Mouse (Mus musculus) left cerebral cortex, postnatal 4 days (tissue): ENCODE results near the gene Abcb9. TPM values are rescaled to one million over a fixed set of nuclear protein-coding genes. Genes with fewer than 3 reads are reported as not detected.
"Not testable (repeated sequence)": the region's sequence is repeated elsewhere in the genome, so short reads cannot be mapped to it uniquely, and the experiment has no call there.

ENCODE experiments used
- DNase-seq: peaks from one replicate; pipeline ENCODE4 v3.0.0-alpha.2; 2022
- intact Hi-C: fragments of 180-260 bp; cut with DNase I; formaldehyde crosslinking; loops from one replicate; pipeline ENCODE4 v1.15.1; 2025
- total RNA-seq, 2 experiments: library from RNA; stranded (reverse); gene quantifications; 2 replicates each; pipeline ENCODE4 v1.2.3; 2021

Abcb9 gene
- total RNA-seq, 2 experiments from 2014 or later = 26.5 to 28.8 TPM

- intact Hi-C loops = no loop called here
- peak; percentile 85 for DNase-seq
Observed at GRCm38 (mm10) chr5:124062037-124062824, 33.4 kb downstream of the Abcb9 start.

DNA sequence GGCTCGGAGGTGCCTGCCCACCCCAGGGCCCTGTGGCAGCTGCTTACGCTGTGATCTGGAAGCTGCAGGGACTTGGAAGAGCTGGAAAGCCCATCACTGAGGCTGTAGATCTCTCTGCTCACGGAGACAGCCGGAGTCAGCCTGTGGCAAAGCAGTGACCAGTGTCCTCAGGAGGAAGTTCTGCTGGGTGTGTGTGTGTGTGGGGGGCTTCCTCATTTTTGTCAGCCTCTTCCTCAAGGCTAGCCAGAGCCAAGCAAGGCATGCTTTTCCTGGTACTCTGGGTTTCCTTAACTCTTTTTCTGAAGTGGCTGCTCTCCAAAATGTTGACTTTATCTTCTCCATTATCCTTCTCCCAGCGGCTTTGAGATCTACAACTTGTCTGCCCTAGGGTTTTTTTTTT is 35.9 kb downstream of the Abcb9 start:
- intact Hi-C loops = no loop called here
- DNase-seq = no peak

DNA sequence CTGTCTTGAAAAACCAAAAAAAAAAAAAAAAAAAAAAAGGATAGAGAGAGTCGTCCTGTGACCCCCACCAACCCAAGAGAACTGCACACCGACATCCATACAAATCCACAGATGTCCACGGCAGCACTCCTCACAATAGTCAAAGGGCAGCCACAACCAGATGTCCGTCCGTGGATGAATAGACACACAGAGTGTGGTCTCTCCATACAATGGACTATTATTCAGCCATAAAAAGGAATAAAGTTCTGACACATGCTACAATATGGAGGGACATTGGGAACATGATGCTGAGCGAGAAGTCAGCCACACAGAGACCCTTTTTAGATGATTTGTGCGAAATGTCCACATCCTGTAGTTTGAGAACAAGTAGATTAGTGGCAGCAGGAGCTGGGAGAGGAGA is 36.8 kb downstream of the Abcb9 start:
- DNase-seq = no peak
- intact Hi-C loops = no loop called here

- no peak for DNase-seq
- intact Hi-C loops = no loop called here
Observed at GRCm38 (mm10) chr5:124056956-124057355, 38.6 kb downstream of the Abcb9 start.

GRCm38 (mm10) chr5:124056219-124056618 is 39.4 kb downstream of the Abcb9 start:
- intact Hi-C loops = no loop called here

DNA sequence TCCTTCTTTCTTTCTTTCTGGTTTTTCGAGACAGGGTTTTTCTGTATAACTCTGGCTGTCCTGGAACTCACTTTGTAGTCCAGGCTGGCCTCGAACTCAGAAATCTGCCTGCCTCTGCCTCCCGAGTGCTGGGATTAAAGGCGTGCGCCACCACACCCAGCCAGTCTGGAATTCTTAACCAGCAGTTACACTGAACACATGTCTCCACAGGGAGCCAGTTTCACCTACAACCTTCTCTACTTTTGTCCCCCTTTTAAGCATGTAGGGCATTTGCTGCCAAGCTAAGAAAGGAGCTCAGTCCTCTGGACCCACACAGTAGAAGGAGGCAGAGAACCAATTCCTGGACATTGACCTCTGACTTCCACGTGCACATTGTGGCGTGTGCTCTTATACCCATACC is 43.0 kb downstream of the Abcb9 start:
- intact Hi-C loops, DNase-seq: not testable (repeated sequence)

More at GRCm38 (mm10) chr5:124056219-124056618, 39.4 kb downstream of the Abcb9 start:
- no peak for DNase-seq

DNA sequence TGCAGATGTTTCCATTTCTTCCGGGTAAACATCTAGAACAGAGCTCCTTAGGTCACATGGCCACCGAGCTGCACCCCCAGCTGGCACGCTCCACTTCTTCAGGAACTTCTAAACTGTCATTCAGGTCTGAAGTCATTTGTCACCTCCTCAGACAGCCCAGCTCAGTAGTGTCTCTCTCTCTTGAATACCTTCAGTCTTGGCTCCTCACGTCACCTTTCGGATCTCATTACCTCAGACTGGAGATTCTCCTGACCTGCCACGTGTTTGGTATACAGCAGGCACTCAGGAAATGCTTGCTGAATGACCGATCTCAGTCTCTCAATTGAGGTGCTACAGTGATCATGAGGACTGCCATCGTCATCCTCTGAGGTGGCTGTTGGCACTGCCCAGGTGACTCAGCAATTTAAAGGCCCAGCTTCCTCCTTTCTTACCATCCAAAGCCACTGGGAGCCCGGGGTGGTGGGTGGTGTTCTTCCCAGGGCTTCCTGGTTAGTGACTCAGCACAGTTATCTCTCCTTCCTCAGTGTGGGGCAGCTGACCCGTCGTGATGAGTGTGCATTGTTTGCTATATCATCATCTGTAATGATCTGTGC is 43.6 kb downstream of the Abcb9 start:
- DNase-seq = no peak
- intact Hi-C loops = no loop called here

DNA sequence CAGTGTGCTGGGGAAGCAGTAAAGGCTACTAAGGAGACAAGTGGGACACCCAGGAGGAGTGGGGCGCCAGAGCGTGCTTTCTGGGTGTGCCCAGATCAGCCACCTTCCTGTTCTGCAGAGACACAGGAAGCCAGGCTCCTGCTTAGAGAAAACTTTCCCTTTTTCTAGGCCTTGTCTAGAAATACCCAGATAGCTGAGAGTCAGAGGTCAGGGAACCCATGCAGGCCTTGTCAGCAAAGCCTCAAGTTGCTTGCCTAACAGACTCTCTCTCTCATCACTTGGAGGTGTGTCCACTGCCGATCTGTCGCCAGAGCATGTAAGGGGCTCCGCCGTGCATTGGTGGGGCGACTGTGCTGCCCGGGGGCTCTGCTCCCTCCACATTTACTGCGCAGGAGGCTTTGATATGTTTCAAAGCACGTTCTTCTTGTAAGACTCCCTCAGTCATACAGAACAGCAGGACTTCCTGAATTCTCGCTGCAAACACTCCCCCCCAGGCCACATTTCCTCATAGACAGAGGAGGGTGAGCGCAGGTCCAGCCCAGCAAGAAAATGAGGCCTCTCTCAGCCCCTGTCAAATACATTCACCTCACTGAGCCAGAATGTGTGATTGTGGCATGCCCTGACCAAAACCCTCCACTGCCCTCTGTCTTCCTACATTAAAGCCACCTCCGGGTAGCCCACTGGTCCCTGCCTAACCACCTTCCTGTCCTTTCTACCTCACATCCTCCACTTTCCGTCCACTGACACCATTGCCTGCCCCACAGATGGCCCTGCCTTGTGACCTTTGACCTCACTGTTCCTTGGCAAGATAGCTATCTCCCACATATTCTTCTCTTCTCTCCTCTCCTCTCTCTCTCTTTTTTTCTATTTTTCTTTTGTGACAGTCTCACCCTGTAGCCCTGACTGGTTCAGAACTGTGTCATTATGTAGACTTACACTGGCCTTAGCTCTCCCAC is 45.2 kb downstream of the Abcb9 start:
- no peak for DNase-seq
- intact Hi-C loops = no loop called here

- intact Hi-C loops = no loop called here
- DNase-seq = no peak
Observed at GRCm38 (mm10) chr5:124049249-124050045, 46.2 kb downstream of the Abcb9 start.

GRCm38 (mm10) chr5:124046741-124047401 is 48.7 kb downstream of the Abcb9 start:
- DNase-seq = no peak
- intact Hi-C loops = no loop called here

GRCm38 (mm10) chr5:124045453-124046010 is 50.1 kb downstream of the Abcb9 start:
- intact Hi-C loops = no loop called here
- peak; percentile 86 for DNase-seq

DNA sequence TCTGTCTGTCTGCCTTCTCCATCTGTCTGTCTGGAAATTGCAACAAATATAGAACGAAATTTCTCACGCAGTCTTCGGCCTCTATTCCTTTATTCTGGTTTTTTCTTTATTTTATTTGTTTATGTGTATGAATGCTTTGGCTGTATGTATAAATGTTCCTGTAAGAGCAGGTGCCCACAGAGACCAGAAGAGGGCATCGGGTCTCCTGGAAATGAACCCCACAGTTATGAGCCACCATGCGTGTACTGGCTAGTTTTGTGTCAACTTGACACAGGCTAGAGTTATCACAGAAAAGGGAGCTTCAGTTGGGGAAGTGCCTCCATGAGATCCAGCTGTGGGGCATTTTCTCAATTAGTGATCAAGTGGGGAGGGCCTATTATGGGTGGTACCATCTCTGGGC is 51.6 kb downstream of the Abcb9 start:
- intact Hi-C loops = no loop called here

GRCm38 (mm10) chr5:124043212-124043978 is 52.2 kb downstream of the Abcb9 start:
- peak; percentile 98 for DNase-seq
- intact Hi-C loops = no loop called here

More for the DNA sequence above, 51.6 kb downstream of the Abcb9 start:
- no peak for DNase-seq

DNA sequence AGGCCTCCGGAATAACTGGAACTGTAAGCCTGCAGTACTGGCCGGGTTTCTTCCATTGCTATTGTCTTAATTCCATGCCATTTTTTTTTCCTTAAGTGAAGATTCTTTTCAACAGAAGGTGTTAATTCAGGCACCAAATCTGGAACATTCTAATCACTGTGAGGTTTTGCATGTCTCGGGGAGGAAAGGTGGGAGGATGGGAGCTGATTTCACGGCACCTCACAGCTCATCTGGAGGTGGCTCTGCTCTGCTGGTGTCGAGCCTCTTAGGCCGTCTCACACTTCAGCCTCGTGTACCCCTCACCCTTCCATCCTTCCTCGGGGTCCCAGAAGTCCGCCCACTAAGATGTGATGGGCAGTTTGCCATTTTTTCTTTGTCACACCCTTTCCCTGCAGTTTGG is 54.5 kb downstream of the Abcb9 start:
- no peak for DNase-seq

GRCm38 (mm10) chr5:124039602-124040001 is 56.0 kb downstream of the Abcb9 start:
- DNase-seq = no peak
- intact Hi-C loops = no loop called here

More for the DNA sequence above, 54.5 kb downstream of the Abcb9 start:
- intact Hi-C loops = no loop called here

GRCm38 (mm10) chr5:124036836-124037235 is 58.8 kb downstream of the Abcb9 start:
- intact Hi-C loops = no loop called here
- no peak for DNase-seq

- DNase-seq = no peak
- intact Hi-C loops = no loop called here
Observed at GRCm38 (mm10) chr5:124036341-124036740, 59.3 kb downstream of the Abcb9 start.

DNA sequence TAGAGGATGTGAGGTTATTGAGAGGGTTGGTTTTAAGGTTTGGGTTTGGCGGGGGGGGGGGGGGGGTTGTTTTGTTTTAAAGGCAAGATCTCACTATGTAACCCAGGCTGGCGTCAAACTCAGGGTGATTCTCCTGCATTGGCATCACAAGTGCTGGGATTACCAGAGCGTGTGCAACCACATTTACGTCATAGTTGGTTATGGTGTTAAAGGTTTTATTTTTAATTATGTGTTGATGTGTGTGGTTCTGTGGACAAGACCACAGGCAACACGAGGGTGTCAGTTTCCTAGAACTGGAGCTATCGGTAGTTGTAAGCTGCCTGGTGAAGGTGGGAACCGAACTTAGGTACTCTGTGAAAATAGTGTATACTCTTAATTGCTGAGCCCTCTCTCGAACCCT is 59.8 kb downstream of the Abcb9 start:
- intact Hi-C loops = no loop called here
- no peak for DNase-seq

DNA sequence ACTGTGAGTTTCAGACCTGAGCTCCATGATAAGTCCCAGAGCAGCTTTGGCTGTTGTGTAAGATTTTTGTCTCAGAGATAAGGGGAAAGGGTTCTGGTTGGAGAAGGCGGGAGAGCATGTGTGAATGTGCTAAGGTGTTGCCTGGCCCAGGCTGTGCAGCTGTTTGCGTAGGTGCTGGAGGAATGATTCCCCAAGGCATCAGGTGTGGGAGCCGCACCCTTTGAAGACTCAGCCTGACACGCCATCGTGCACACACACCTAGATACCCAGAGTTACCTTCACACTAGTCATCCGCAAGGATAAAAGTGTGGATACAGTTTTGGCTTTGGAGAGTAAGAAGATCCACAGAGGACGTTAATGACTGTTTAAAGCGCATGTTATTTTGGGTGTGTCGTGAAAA is 60.2 kb downstream of the Abcb9 start:
- intact Hi-C loops = no loop called here
- no peak for DNase-seq
